ENCODE assay signal across 8 mouse cellular contexts in the genomic region with DNA sequence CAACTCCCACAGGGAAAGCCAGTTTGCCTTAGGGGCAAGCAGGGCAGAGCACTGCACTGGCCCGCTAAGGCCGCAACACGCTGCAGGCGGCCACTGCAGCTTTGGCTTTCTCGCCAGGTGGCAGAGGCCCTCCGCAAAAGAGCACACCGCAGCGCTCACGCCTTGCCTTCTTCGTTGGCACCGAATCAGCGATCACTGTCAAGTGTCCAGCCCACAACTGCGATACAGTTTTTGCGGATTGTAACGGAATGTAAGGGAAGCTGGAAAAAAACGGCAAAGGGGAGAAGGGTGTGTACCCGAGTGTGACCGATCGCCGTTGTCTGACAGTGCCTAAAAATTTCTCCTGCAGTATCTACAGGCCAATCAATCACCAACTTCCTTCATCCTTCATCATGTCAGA. TPM values are rescaled to one million over a fixed set of nuclear protein-coding genes. Genes with fewer than 3 reads are reported as not detected.
A peak's percentile ranks its signal among the peaks of the same experiment; 100 is the strongest.
DNase-seq lines count a peak whose midpoint lies in the region; ATAC-seq lines count a peak whose summit lies in the region.

No protein-coding gene starts in this region.

- peak; percentile 6 for DNase-seq in adrenal gland, postnatal 25 days
- DNase-seq in adrenal gland, adult 8-10 months = no peak
- DNase-seq in right cerebral cortex, postnatal 10 days (ENCODE audit: low spot score in 2 of 2) = peak; percentile 57 to 65
- DNase-seq in right cerebral cortex, adult 18-20 months = no peak
- DNase-seq in frontal cortex, postnatal 36 days (ENCODE audit: low spot score in 2 of 2) = peak; percentile 25 to 41
- peak; percentile 14 for DNase-seq in liver

- no peaks in the 10 kb centered on the region for H3K9me3 ChIP-seq in stomach, embryonic 14.5 days (ENCODE audit: control insufficient read depth, low read depth, low read length)

- H3K4me3 ChIP-seq in stomach, embryonic 14.5 days (ENCODE audit: low read depth, low read length) = peak overlapping the region; percentile 50

- 3% methylated on average over 20 of the region's 20 CpGs for WGBS in stomach, embryonic 14.5 days

- H3K27me3 ChIP-seq in stomach, embryonic 14.5 days (ENCODE audit: control insufficient read depth, insufficient read depth, low read length) = peaks cover 6% of the 10 kb centered on the region; the same call in 1 of the 2 replicates

- no peak overlapping the region for H3K9ac ChIP-seq in stomach, embryonic 14.5 days (replicated peaks; ENCODE audit: low read depth, low read length)

- ATAC-seq in stomach, embryonic 14.5 days (ENCODE audit: insufficient number of reproducible peaks, insufficient read depth, low FRiP score, low read depth) = no peak
- ATAC-seq in granulocyte monocyte progenitor cell, adult 5-6 weeks (replicated peaks; ENCODE audit: poor library complexity, severe bottlenecking) = no peak

- H3K36me3 ChIP-seq in stomach, embryonic 14.5 days (ENCODE audit: control insufficient read depth, insufficient read depth, low read length) = no peaks in the 10 kb centered on the region

- 0 out of 2 replicates have a peak, but pooled peaks cover 5% of the 10 kb centered on the region for H3K4me1 ChIP-seq in stomach, embryonic 14.5 days (ENCODE audit: control insufficient read depth, insufficient read depth, low read length)

- peak overlapping the region; percentile 94 for H3K4me2 ChIP-seq in stomach, embryonic 14.5 days (replicated peaks; ENCODE audit: low read depth, low read length)

- H3K27ac ChIP-seq in stomach, embryonic 14.5 days (ENCODE audit: low read length) = no peak overlapping the region

RNA-seq across cellular contexts. Expression of gene Bend6, which starts 0.7 kb away (rescaled TPM):
- total RNA-seq in adrenal gland, postnatal 25 days (2021) = 0.82 and 2.9 TPM in 2 replicates
- 1 to 10 TPM; 1.2 to 2.4 (median 1.4) TPM for total RNA-seq in adrenal gland, adult 8-10 months (2022)
- polyA plus RNA-seq in stomach, embryonic 14.5 days (2014; fragmentation: Nextera tagmentation; extraction: Ambion mirVana) = 1.1 and 2.2 TPM in 2 replicates
- not detected in 2 replicates for total RNA-seq in granulocyte monocyte progenitor cell, adult 5-6 weeks (2014; fragmentation: Nextera tagmentation)
- not detected in 2 replicates for total RNA-seq in granulocyte monocyte progenitor cell, adult 5-6 weeks (2017)

RNA-seq across cellular contexts. Expression of gene Dst, which starts 1.1 kb away (rescaled TPM):
- total RNA-seq in adrenal gland, postnatal 25 days (2021) = 134 and 152 TPM in 2 replicates
- total RNA-seq in adrenal gland, adult 8-10 months (2022) = 100 to 1,000 TPM; 141 to 240 (median 190) TPM
- 42.0 and 42.9 TPM in 2 replicates for polyA plus RNA-seq in stomach, embryonic 14.5 days (2014; fragmentation: Nextera tagmentation; extraction: Ambion mirVana)
- 0.49 and 0.81 TPM in 2 replicates for total RNA-seq in granulocyte monocyte progenitor cell, adult 5-6 weeks (2014; fragmentation: Nextera tagmentation)
- total RNA-seq in granulocyte monocyte progenitor cell, adult 5-6 weeks (2017) = 0.31 and 0.78 TPM in 2 replicates

Comparison
In these comparisons a context has a peak if more than half of its experiments do, and no peak if none do; other contexts are left out.
1. DNase-seq: peak in adrenal gland, postnatal 25 days (single experiment), right cerebral cortex, postnatal 10 days (2 of 2), frontal cortex, postnatal 36 days (2 of 2) and liver (single experiment); none in adrenal gland, adult 8-10 months (single experiment) and right cerebral cortex, adult 18-20 months (single experiment).
2. RNA of gene Dst, which starts 1.1 kb away (total RNA-seq): 141 to 240 TPM in adrenal gland, adult 8-10 months and 134 to 152 TPM in adrenal gland, postnatal 25 days; 0.31 to 0.81 TPM in granulocyte monocyte progenitor cell, adult 5-6 weeks; every median in the first group is over 10 times any median in the second.